Mouse (Mus musculus): ENCODE data around the gene Tmem87b.

Tmem87b gene

GRCm38 (mm10) chr2:128892180-128892721 lies 74.3 kb downstream of the Tmem87b start:
- no peak for DNase-seq

GRCm38 (mm10) chr2:128902843-128903242 lies 84.9 kb downstream of the Tmem87b start:
- no peak for DNase-seq

GRCm38 (mm10) chr2:128903661-128904060 lies 85.7 kb downstream of the Tmem87b start:
- DNase-seq = no peak
